Mouse (Mus musculus) megakaryocyte, embryonic 14.5 days (primary cell): ENCODE results near the gene Elof1. TPM values are rescaled to one million over a fixed set of nuclear protein-coding genes. Genes with fewer than 3 reads are reported as not detected.
A peak's percentile ranks its signal among the peaks of the same experiment; 100 is the strongest.

Experiments
- H3K27me3 ChIP-seq: replicated peaks from 2 replicates; pipeline ENCODE3; 2012; ENCODE audit warnings: inconsistent platforms
- H3K36me3 ChIP-seq: replicated peaks from 2 replicates; pipeline ENCODE3; 2012; ENCODE audit warnings: low read length, inconsistent platforms, mixed read lengths
- H3K4me1 ChIP-seq: 2 replicates; pipeline ENCODE4 v1.6.1; 2012; ENCODE audit warnings: inconsistent platforms
- H3K4me3 ChIP-seq: replicated peaks from 2 replicates; pipeline ENCODE3; 2012; ENCODE audit warnings: moderate library complexity, mild to moderate bottlenecking, inconsistent platforms
- H3K9me3 ChIP-seq: 2 replicates; pipeline ENCODE4 v1.6.1; 2012; ENCODE audit warnings: inconsistent platforms
- FLI1 ChIP-seq: IDR thresholded peaks from 2 replicates; pipeline ENCODE4 v1.6.1; 2012; ENCODE audit warnings: low read length, inconsistent platforms, mixed read lengths
- GATA1 ChIP-seq: IDR thresholded peaks from 3 replicates; pipeline ENCODE4 v1.6.1; 2012; ENCODE audit warnings: mixed read lengths, low read length, inconsistent platforms, borderline replicate concordance
- polyA plus RNA-seq: library from polyadenylated mRNA; stranded (reverse); fragments of >175 nt; gene quantifications from 2 replicates; pipeline ENCODE4 v1.2.3, GENCODE M21; 2012; ENCODE audit warnings: low replicate concordance; ENCODE audit not compliant: insufficient read depth

Gene Elof1
- polyA plus RNA-seq, 1 experiment: 75.4 TPM

DNA sequence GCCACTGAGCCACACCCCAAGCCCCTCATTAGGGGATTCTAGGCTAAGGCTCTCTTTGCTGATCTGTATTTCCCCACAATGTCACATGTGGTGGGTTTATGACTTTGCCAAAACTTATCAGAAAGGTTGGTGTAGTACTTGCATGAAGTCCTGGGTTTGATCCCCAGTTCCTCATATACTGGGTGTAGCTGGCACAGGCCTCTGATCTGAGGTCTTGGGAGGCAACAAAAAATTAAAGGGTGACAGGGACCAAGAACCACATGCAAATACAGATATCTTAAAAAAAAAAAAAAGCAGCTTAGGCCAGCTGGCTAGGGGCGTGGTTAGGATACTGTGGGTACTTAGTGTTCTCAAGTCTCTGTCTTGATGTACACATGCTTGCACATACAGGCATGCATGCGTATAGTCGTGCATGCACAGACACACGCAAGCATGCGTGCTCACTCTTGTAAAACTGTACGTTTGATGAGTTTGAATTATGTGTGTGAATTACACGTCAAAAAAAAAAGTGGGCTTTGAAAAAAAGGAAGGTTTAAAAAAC lies 6.2 kb upstream of the Elof1 start:
- Histone ChIP-seq H3K36me3 (no peaks in the 10 kb centered on the region), H3K4me1 (peaks cover 27% of the 10 kb centered on the region)
- TF ChIP-seq FLI1 (no peak), GATA1 (no peak)

GRCm38 (mm10) chr9:22122005-22122404 lies 5.0 kb upstream of the Elof1 start:
- peaks cover 12% of the 10 kb centered on the region for H3K27me3 ChIP-seq
- TF ChIP-seq FLI1 (no peak), GATA1 (no peak)
- H3K36me3 ChIP-seq: no peaks in the 10 kb centered on the region
- no peak overlapping the region for H3K4me3 ChIP-seq
- H3K4me1 ChIP-seq: peaks cover 37% of the 10 kb centered on the region
- H3K9me3 ChIP-seq: peaks cover 3% of the 10 kb centered on the region; the same call in 1 of the 2 replicates

More for the DNA sequence above, 6.2 kb upstream of the Elof1 start:
- Histone ChIP-seq H3K4me3 (no peak overlapping the region), H3K27me3 (peaks cover 20% of the 10 kb centered on the region), H3K9me3 (peaks cover 3% of the 10 kb centered on the region; the same call in 1 of the 2 replicates)

DNA sequence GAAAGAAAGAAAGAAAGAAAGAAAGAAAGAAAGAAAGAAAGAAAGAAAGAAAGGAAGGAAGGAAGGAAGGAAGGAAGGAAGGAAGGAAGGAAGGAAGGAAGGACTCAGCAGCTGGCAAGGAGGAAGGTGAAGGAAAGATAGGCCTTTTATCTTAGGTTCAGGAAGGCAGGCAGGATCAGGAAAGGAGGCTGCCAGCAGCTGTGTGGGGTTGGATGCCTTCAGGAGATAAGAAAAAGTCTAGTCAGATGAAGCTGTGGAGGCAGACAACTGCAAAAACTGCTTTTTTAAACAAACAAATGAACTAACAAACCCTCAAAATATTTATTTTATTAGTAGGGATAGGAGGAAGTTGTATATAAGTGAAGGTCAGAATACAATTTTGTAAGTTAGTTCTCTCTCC lies 4.6 kb upstream of the Elof1 start:
- Histone ChIP-seq H3K4me1 (peaks cover 37% of the 10 kb centered on the region), H3K9me3 (peaks cover 3% of the 10 kb centered on the region; the same call in 1 of the 2 replicates), H3K36me3 (no peaks in the 10 kb centered on the region), H3K4me3 (no peak overlapping the region), H3K27me3 (peaks cover 8% of the 10 kb centered on the region)
- TF ChIP-seq FLI1: no peak
- TF ChIP-seq GATA1: no peak

DNA sequence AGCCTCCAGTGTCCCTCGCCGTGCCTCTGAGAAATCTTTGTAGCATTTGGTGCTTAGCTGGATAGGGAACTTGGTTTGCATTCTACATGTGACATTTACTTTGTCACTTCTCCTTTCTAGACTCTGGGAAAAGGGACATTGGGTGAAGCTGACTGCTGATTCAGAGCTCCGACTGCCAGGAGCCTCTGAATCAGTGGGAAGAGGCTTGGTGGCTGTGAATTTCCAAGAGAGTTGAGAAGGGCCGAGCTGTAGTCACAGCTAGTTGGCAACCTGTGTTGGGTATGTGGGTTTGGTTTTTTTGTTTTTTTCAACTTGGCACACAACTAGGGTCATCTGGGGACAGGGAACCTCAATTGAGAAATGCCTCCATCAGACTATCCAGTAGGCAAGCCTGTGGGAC lies 2.6 kb upstream of the Elof1 start:
- Histone ChIP-seq H3K4me3 (no peak overlapping the region), H3K27me3 (peaks cover 4% of the 10 kb centered on the region), H3K4me1 (peaks cover 47% of the 10 kb centered on the region), H3K36me3 (peaks cover 3% of the 10 kb centered on the region), H3K9me3 (peaks cover 3% of the 10 kb centered on the region; the same call in 1 of the 2 replicates)
- TF ChIP-seq FLI1 (no peak), GATA1 (no peak)

- peak overlapping the region; percentile 95 for H3K4me3 ChIP-seq
- peaks cover 4% of the 10 kb centered on the region for H3K27me3 ChIP-seq
- TF ChIP-seq GATA1: no peak
- peaks cover 3% of the 10 kb centered on the region; the same call in 1 of the 2 replicates for H3K9me3 ChIP-seq
- H3K4me1 ChIP-seq: peaks cover 41% of the 10 kb centered on the region
- H3K36me3 ChIP-seq: peaks cover 20% of the 10 kb centered on the region
These were observed 933 bp upstream of the Elof1 start for GRCm38 (mm10) chr9:22117754-22118456.

GRCm38 (mm10) chr9:22116086-22116485 lies 886 bp downstream of the Elof1 start:
- Histone ChIP-seq H3K4me3 (peak overlapping the region; percentile 95), H3K36me3 (peaks cover 38% of the 10 kb centered on the region), H3K27me3 (peaks cover 4% of the 10 kb centered on the region), H3K4me1 (peaks cover 26% of the 10 kb centered on the region), H3K9me3 (peaks cover 3% of the 10 kb centered on the region; the same call in 1 of the 2 replicates)
- no peak for TF ChIP-seq FLI1
- TF ChIP-seq GATA1: no peak

DNA sequence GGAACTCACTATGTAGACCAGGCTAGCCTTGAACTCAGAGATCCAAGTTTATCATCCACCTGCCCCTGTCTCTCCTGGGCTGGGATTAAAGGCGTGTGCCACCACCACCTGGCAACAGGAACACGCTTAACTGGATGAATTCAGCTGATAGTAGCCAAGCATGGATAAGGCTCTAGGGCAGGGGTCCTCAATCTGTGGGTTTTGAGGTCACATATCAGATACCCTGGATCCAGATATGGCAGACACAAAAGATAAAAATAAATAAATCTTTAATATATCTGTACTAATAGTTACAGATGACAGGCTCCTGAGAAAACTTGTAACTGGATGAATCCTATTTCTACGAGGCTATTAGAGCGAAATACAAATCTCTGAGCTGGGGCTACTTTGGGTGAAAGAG lies 1.3 kb downstream of the Elof1 start:
- Histone ChIP-seq H3K27me3 (peaks cover 4% of the 10 kb centered on the region), H3K4me3 (no peak overlapping the region), H3K9me3 (0 out of 2 replicates have a peak, but pooled peaks cover 3% of the 10 kb centered on the region), H3K4me1 (peaks cover 24% of the 10 kb centered on the region), H3K36me3 (peaks cover 42% of the 10 kb centered on the region)
- TF ChIP-seq GATA1 (no peak), FLI1 (no peak)

DNA sequence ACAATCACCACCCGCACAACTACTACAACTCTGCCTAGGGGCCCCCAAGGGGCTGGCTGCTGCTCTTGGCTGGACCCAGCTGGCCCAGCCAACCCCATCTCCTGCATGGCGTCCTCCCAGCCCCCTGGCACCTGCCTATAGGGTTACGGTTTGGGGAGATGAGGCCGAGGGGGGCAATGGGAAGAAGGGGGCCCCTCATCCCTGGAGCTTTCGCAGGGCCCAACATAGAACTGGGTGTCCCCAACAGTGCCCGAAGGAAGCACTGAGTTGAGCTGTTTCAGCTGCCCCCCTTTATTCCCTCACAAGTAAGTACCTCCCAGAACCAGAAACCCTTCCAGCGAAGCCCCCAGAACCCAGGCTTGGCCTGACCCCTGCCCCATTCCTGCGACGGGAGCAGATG lies 8.8 kb downstream of the Elof1 start:
- Histone ChIP-seq H3K36me3 (peaks cover 38% of the 10 kb centered on the region), H3K9me3 (no peaks in the 10 kb centered on the region), H3K4me3 (no peak overlapping the region), H3K4me1 (no peaks in the 10 kb centered on the region), H3K27me3 (peaks cover 14% of the 10 kb centered on the region)
- TF ChIP-seq FLI1: no peak
- TF ChIP-seq GATA1: no peak

DNA sequence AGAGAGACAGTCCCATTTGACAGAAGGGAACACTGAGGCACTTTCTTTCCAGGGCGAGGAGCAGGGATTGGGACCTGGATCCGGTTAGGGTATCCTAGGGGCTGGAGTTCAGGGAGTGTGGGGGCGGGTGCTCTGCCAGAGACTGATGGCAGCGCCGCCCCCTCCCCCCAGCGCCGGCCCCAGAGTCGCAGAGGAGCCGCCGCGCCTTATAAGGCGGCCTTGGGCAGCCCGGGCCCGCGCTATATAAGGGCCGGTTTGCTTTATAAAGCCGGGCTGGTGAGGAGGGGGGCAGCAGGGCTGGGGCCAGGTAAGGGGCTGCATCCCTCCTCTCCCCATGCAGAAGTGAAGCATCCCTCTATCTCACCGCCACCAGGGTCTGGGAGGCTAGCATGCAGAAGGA lies 17.1 kb downstream of the Elof1 start:
- H3K9me3 ChIP-seq: no peaks in the 10 kb centered on the region
- TF ChIP-seq FLI1 (no peak), GATA1 (no peak)
- peak overlapping the region; percentile 18 for H3K4me3 ChIP-seq
- H3K27me3 ChIP-seq: peaks cover 76% of the 10 kb centered on the region
- H3K4me1 ChIP-seq: peaks cover 24% of the 10 kb centered on the region
- no peaks in the 10 kb centered on the region for H3K36me3 ChIP-seq

- Histone ChIP-seq H3K4me3 (no peak within 1 kb of the TSS), H3K9me3 (no peaks in the 10 kb centered on the region), H3K27me3 (peaks cover 74% of the 10 kb centered on the region), H3K36me3 (no peaks in the 10 kb centered on the region), H3K4me1 (peaks cover 24% of the 10 kb centered on the region)
- TF ChIP-seq GATA1 (no peak), FLI1 (no peak)
These were observed 17.8 kb downstream of the Elof1 start, which contains the start of gene Cnn1 for GRCm38 (mm10) chr9:22098993-22099696. Gene Cnn1 (plus strand): TSS chr9:22099216.

- peaks cover 24% of the 10 kb centered on the region for H3K4me1 ChIP-seq
- peaks cover 56% of the 10 kb centered on the region for H3K27me3 ChIP-seq
- TF ChIP-seq FLI1 (no peak), GATA1 (no peak)
- no peaks in the 10 kb centered on the region for H3K9me3 ChIP-seq
- peak overlapping the region; percentile 89 for H3K4me3 ChIP-seq
- H3K36me3 ChIP-seq: no peaks in the 10 kb centered on the region
These were observed 21.1 kb downstream of the Elof1 start for GRCm38 (mm10) chr9:22095854-22096307.
